Mouse (Mus musculus): ENCODE data around the gene Vgf. TPM values are rescaled to one million over a fixed set of nuclear protein-coding genes. Genes with fewer than 3 reads are reported as not detected.

The Vgf gene
- polyA plus RNA-seq, 1 experiment from 2014 or later = 0.12 TPM

DNA sequence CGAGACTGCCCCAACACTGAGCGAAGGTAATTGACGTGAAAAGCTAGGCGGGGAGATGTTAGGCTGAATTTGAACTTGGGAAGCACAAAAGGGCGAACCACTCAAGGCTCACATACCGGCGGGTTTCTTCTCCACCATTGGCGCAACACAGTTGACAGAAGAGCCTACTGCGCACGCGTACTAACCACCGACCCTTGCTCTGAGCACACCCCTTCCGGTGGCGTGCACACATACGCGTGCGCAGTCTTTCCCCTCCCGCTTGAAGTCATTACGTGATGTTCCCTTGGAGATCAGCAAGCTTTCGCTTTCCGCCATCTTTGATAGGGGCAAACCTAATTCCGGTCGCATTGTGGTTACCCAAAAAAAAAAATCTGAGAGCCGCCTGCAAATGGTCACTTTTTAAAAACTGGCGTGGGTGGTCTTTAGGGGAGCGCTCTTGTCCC is 39.5 kb upstream of the Vgf start, which contains the start of gene Plod3:
Plod3 (plus strand) TSS at position 325 of the 443 bp plus-strand sequence.
- peak; percentile 100 for DNase-seq (ENCODE audit: low spot score)
- Histone ChIP-seq H3K36me3 (ENCODE audit: insufficient read depth, low read length) (peaks cover 11% of the 10 kb centered on the region; the same call in 1 of the 2 replicates), H3K27ac (ENCODE audit: low read length) (peak within 1 kb of the TSS; percentile 86), H3K27me3 (replicated peaks; ENCODE audit: insufficient read depth, low read length) (no peaks in the 10 kb centered on the region), H3K4me1 (ENCODE audit: insufficient read depth, low read depth, low read length) (peaks cover 11% of the 10 kb centered on the region), H3K9me3 (ENCODE audit: low read length) (no peaks in the 10 kb centered on the region), H3K4me2 (replicated peaks; ENCODE audit: low read depth, low read length) (peak within 1 kb of the TSS; percentile 94), H3K4me3 (ENCODE audit: low read depth, low read length) (peak within 1 kb of the TSS; percentile 81), H3K9ac (replicated peaks; ENCODE audit: low read depth) (peak within 1 kb of the TSS; percentile 75)
- TF ChIP-seq CTCF (IDR thresholded peaks at IDR 0.05) (no peak), EP300 (IDR thresholded peaks at IDR 0.05) (no peak)
- WGBS = 0% methylated on average over 26 of the region's 26 CpGs
- peak; percentile 96 for ATAC-seq

- ATAC-seq (peak; percentile 65), DNase-seq (ENCODE audit: low spot score) (peak; percentile 85)
- Histone ChIP-seq H3K27me3 (replicated peaks; ENCODE audit: insufficient read depth, low read length) (no peaks in the 10 kb centered on the region), H3K4me2 (replicated peaks; ENCODE audit: low read depth, low read length) (peak overlapping the region; percentile 94), H3K4me3 (ENCODE audit: low read depth, low read length) (peak overlapping the region; percentile 81), H3K4me1 (ENCODE audit: insufficient read depth, low read depth, low read length) (peaks cover 11% of the 10 kb centered on the region), H3K9me3 (ENCODE audit: low read length) (no peaks in the 10 kb centered on the region), H3K36me3 (ENCODE audit: insufficient read depth, low read length) (peaks cover 14% of the 10 kb centered on the region; the same call in 1 of the 2 replicates), H3K27ac (ENCODE audit: low read length) (peak overlapping the region; percentile 86), H3K9ac (replicated peaks; ENCODE audit: low read depth) (peak overlapping the region; percentile 75)
- WGBS = under 1% methylated on average over 60 of the region's 67 CpGs
- no peak for TF ChIP-seq EP300 (IDR thresholded peaks at IDR 0.05)
- no peak for TF ChIP-seq CTCF (IDR thresholded peaks at IDR 0.05)
Observed at GRCm38 (mm10) chr5:136987138-136987933, 38.9 kb upstream of the Vgf start.

GRCm38 (mm10) chr5:136987934-136988271 is 38.3 kb upstream of the Vgf start, which contains the start of gene Znhit1:
TSS of gene Znhit1 (minus strand) at chr5:136988021.
- TF ChIP-seq CTCF (IDR thresholded peaks at IDR 0.05) = no peak
- no peak for TF ChIP-seq EP300 (IDR thresholded peaks at IDR 0.05)
- Histone ChIP-seq H3K36me3 (ENCODE audit: insufficient read depth, low read length) (peaks cover 16% of the 10 kb centered on the region), H3K27ac (ENCODE audit: low read length) (peak within 1 kb of the TSS; percentile 86), H3K27me3 (replicated peaks; ENCODE audit: insufficient read depth, low read length) (no peaks in the 10 kb centered on the region), H3K4me1 (ENCODE audit: insufficient read depth, low read depth, low read length) (peaks cover 11% of the 10 kb centered on the region), H3K4me2 (replicated peaks; ENCODE audit: low read depth, low read length) (peak within 1 kb of the TSS; percentile 94), H3K4me3 (ENCODE audit: low read depth, low read length) (peak within 1 kb of the TSS; percentile 81), H3K9ac (replicated peaks; ENCODE audit: low read depth) (peak within 1 kb of the TSS; percentile 75), H3K9me3 (ENCODE audit: low read length) (no peaks in the 10 kb centered on the region)
- ATAC-seq (no peak), DNase-seq (ENCODE audit: low spot score) (peak; percentile 37)
- 4% methylated on average over 12 of the region's 12 CpGs for WGBS

- Histone ChIP-seq H3K9me3 (ENCODE audit: low read length) (no peaks in the 10 kb centered on the region), H3K27me3 (replicated peaks; ENCODE audit: insufficient read depth, low read length) (no peaks in the 10 kb centered on the region), H3K4me3 (ENCODE audit: low read depth, low read length) (peak overlapping the region; percentile 81; the same call in 1 of the 2 replicates), H3K9ac (replicated peaks; ENCODE audit: low read depth) (no peak overlapping the region), H3K27ac (ENCODE audit: low read length) (no peak overlapping the region), H3K36me3 (ENCODE audit: insufficient read depth, low read length) (peaks cover 21% of the 10 kb centered on the region), H3K4me1 (ENCODE audit: insufficient read depth, low read depth, low read length) (peaks cover 11% of the 10 kb centered on the region), H3K4me2 (replicated peaks; ENCODE audit: low read depth, low read length) (peak overlapping the region; percentile 94)
- ATAC-seq (no peak), DNase-seq (ENCODE audit: low spot score) (peak; percentile 52)
- TF ChIP-seq CTCF (IDR thresholded peaks at IDR 0.05) = no peak
- TF ChIP-seq EP300 (IDR thresholded peaks at IDR 0.05) = no peak
- 29% methylated on average over 7 of the region's 7 CpGs for WGBS
Observed at GRCm38 (mm10) chr5:136988420-136988819, 37.8 kb upstream of the Vgf start.

- Histone ChIP-seq H3K27me3 (replicated peaks; ENCODE audit: insufficient read depth, low read length) (no peaks in the 10 kb centered on the region), H3K4me2 (replicated peaks; ENCODE audit: low read depth, low read length) (no peak overlapping the region), H3K4me1 (ENCODE audit: insufficient read depth, low read depth, low read length) (peaks cover 11% of the 10 kb centered on the region), H3K9me3 (ENCODE audit: low read length) (no peaks in the 10 kb centered on the region), H3K9ac (replicated peaks; ENCODE audit: low read depth) (no peak overlapping the region), H3K27ac (ENCODE audit: low read length) (no peak overlapping the region), H3K36me3 (ENCODE audit: insufficient read depth, low read length) (peaks cover 21% of the 10 kb centered on the region), H3K4me3 (ENCODE audit: low read depth, low read length) (no peak overlapping the region)
- ATAC-seq (no peak), DNase-seq (ENCODE audit: low spot score) (no peak)
- no peak for TF ChIP-seq CTCF (IDR thresholded peaks at IDR 0.05)
- TF ChIP-seq EP300 (IDR thresholded peaks at IDR 0.05) = no peak
- 96% methylated on average over 6 of the region's 6 CpGs for WGBS
Observed at GRCm38 (mm10) chr5:136989801-136990200, 36.4 kb upstream of the Vgf start.

DNA sequence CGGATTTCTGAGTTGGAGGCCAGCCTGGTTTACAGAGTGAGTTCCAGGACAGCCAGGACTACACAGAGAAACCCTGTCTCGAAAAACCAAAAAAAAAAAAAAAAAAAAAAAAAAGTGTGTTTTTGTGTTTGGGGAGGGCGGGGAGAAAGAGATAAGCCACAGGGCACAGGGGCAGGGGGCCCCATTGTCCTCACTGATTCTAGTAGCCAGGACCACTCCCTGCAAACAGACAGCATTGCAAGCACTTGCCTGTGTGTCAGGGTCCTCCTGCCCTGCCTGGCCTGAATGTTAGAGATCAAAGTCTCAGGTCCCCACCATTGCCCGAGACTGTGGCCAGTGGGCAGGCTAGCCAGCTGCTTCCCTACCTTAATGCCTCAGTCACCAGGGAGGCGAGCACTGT is 26.7 kb upstream of the Vgf start:
- TF ChIP-seq EP300 (IDR thresholded peaks at IDR 0.05) = no peak
- TF ChIP-seq CTCF (IDR thresholded peaks at IDR 0.05) = no peak
- DNase-seq (ENCODE audit: low spot score) (no peak), ATAC-seq (no peak)
- Histone ChIP-seq H3K9me3 (ENCODE audit: low read length) (no peaks in the 10 kb centered on the region), H3K27me3 (replicated peaks; ENCODE audit: insufficient read depth, low read length) (no peaks in the 10 kb centered on the region), H3K36me3 (ENCODE audit: insufficient read depth, low read length) (0 out of 2 replicates have a peak, but pooled peaks cover 6% of the 10 kb centered on the region), H3K4me2 (replicated peaks; ENCODE audit: low read depth, low read length) (no peak overlapping the region), H3K4me3 (ENCODE audit: low read depth, low read length) (no peak overlapping the region), H3K4me1 (ENCODE audit: insufficient read depth, low read depth, low read length) (no peaks in the 10 kb centered on the region), H3K27ac (ENCODE audit: low read length) (no peak overlapping the region), H3K9ac (replicated peaks; ENCODE audit: low read depth) (no peak overlapping the region)
- 64% methylated on average over 4 of the region's 5 CpGs for WGBS

Measured in lung, postnatal 0 days (tissue).